Mouse (Mus musculus) lung, postnatal 0 days (tissue): Measurements from ENCODE around the gene Smarcd3. TPM values are rescaled to one million over a fixed set of nuclear protein-coding genes. Genes with fewer than 3 reads are reported as not detected.

Experiments used
- ATAC-seq: fragments of 200-750 bp; cut with Nextera tagmentation; 2 replicates; pipeline ENCODE4 v1.8.0; 2017; ENCODE audit warnings: moderate library complexity
- DNase-seq: peaks from one replicate; pipeline ENCODE4 v3.0.0-alpha.2; 2016; ENCODE audit warnings: low spot score
- H3K27ac ChIP-seq: fragments of 300-500 bp; sonication (generic); 2 replicates; pipeline ENCODE4 v1.5.1; 2014; ENCODE audit warnings: antibody characterized with exemption, mild to moderate bottlenecking, low read length, mixed read lengths
- H3K27me3 ChIP-seq: fragments of 300-500 bp; sonication (generic); replicated peaks from 2 replicates; pipeline ENCODE4 v1.6.1; 2014; ENCODE audit warnings: low read length, mixed read lengths; ENCODE audit not compliant: insufficient read depth
- H3K36me3 ChIP-seq: fragments of 300-500 bp; sonication (generic); 2 replicates; pipeline ENCODE4 v1.6.1; 2014; ENCODE audit warnings: low read length, mixed read lengths; ENCODE audit not compliant: insufficient read depth
- H3K4me1 ChIP-seq: fragments of 300-500 bp; sonication (generic); 2 replicates; pipeline ENCODE4 v1.6.1; 2014; ENCODE audit warnings: antibody characterized with exemption, low read depth, low read length, mixed read lengths; ENCODE audit not compliant: insufficient read depth
- H3K4me2 ChIP-seq: fragments of 300-500 bp; sonication (generic); replicated peaks from 2 replicates; pipeline ENCODE4 v1.6.1; 2014; ENCODE audit warnings: low read depth, mild to moderate bottlenecking, low read length, moderate library complexity, mixed read lengths
- H3K4me3 ChIP-seq: fragments of 300-500 bp; sonication (generic); 2 replicates; pipeline ENCODE4 v1.5.1; 2014; ENCODE audit warnings: low read depth, low read length
- H3K9ac ChIP-seq: fragments of 300-500 bp; sonication (generic); replicated peaks from 2 replicates; pipeline ENCODE4 v1.6.1; 2014; ENCODE audit warnings: low read depth, mild to moderate bottlenecking
- H3K9me3 ChIP-seq: fragments of 300-500 bp; sonication (generic); 2 replicates; pipeline ENCODE4 v1.6.1; 2016; ENCODE audit warnings: low read length, mixed read lengths
- CTCF ChIP-seq: IDR thresholded peaks from 2 replicates; pipeline ENCODE4 v1.5.1; 2016; ENCODE audit warnings: antibody characterized with exemption, mild to moderate bottlenecking
- EP300 ChIP-seq: IDR thresholded peaks from 2 replicates; pipeline ENCODE4 v1.6.1; 2016; ENCODE audit warnings: antibody characterized with exemption, mild to moderate bottlenecking, control low read depth
- whole genome bisulfite sequencing: fragments of 180-500 bp; shearing (Covaris S2); extraction: QIAGEN DNeasy Blood & Tissue Kit; methylation state at CpG from one replicate; pipeline ENCODE4 v1.1.7; 2014; 5-methylcytosine and 5-hydroxymethylcytosine counted together
- polyA plus RNA-seq: library from polyadenylated mRNA; unstranded; fragments of >200 nt; fragmentation: Nextera tagmentation; extraction: Ambion mirVana; gene quantifications from 2 replicates; pipeline ENCODE4 v1.2.1, GENCODE M21; 2015

Gene Smarcd3
- polyA plus RNA-seq, 1 experiment from 2014 or later: 8.0 TPM

- peak overlapping the region; percentile 33; the same call in 1 of the 2 replicates for H3K4me2 ChIP-seq
These were observed 31.6 kb downstream of the Smarcd3 start for GRCm38 (mm10) chr5:24592471-24593160.

GRCm38 (mm10) chr5:24591796-24592470 is 32.3 kb downstream of the Smarcd3 start:
- TF ChIP-seq EP300 (no peak), CTCF (no peak)
- H3K4me3 ChIP-seq: no peak overlapping the region
- DNase-seq (no peak), ATAC-seq (0 out of 2 replicates have a peak, but pooled peaks have one; percentile 5)
- H3K9ac ChIP-seq: no peak overlapping the region
- no peak overlapping the region for H3K27ac ChIP-seq
- 48% methylated on average over 22 of the region's 24 CpGs for WGBS
- H3K4me1 ChIP-seq: peaks cover 10% of the 10 kb centered on the region; the same call in 1 of the 2 replicates
- peaks cover 17% of the 10 kb centered on the region for H3K36me3 ChIP-seq
- H3K27me3 ChIP-seq: no peaks in the 10 kb centered on the region
- H3K9me3 ChIP-seq: no peaks in the 10 kb centered on the region
- H3K4me2 ChIP-seq: peak overlapping the region; percentile 33

More at GRCm38 (mm10) chr5:24592471-24593160, 31.6 kb downstream of the Smarcd3 start:
- Histone ChIP-seq H3K27ac (no peak overlapping the region), H3K27me3 (no peaks in the 10 kb centered on the region), H3K36me3 (peaks cover 17% of the 10 kb centered on the region), H3K9me3 (no peaks in the 10 kb centered on the region), H3K9ac (no peak overlapping the region), H3K4me3 (no peak overlapping the region), H3K4me1 (0 out of 2 replicates have a peak, but pooled peaks cover 3% of the 10 kb centered on the region)
- 60% methylated on average over 21 of the region's 21 CpGs for WGBS
- TF ChIP-seq CTCF (no peak), EP300 (no peak)
- ATAC-seq (peak; percentile 18; the same call in 1 of the 2 replicates), DNase-seq (no peak)

- Histone ChIP-seq H3K9me3 (no peaks in the 10 kb centered on the region), H3K4me3 (no peak overlapping the region), H3K4me1 (peaks cover 10% of the 10 kb centered on the region; the same call in 1 of the 2 replicates), H3K4me2 (peak overlapping the region; percentile 33), H3K27ac (no peak overlapping the region), H3K9ac (no peak overlapping the region), H3K27me3 (no peaks in the 10 kb centered on the region), H3K36me3 (peaks cover 17% of the 10 kb centered on the region)
- DNase-seq (no peak), ATAC-seq (no peak)
- TF ChIP-seq CTCF: no peak
- no peak for TF ChIP-seq EP300
- 39% methylated on average over 23 of the region's 23 CpGs for WGBS
These were observed 32.9 kb downstream of the Smarcd3 start for GRCm38 (mm10) chr5:24591268-24591721.

DNA sequence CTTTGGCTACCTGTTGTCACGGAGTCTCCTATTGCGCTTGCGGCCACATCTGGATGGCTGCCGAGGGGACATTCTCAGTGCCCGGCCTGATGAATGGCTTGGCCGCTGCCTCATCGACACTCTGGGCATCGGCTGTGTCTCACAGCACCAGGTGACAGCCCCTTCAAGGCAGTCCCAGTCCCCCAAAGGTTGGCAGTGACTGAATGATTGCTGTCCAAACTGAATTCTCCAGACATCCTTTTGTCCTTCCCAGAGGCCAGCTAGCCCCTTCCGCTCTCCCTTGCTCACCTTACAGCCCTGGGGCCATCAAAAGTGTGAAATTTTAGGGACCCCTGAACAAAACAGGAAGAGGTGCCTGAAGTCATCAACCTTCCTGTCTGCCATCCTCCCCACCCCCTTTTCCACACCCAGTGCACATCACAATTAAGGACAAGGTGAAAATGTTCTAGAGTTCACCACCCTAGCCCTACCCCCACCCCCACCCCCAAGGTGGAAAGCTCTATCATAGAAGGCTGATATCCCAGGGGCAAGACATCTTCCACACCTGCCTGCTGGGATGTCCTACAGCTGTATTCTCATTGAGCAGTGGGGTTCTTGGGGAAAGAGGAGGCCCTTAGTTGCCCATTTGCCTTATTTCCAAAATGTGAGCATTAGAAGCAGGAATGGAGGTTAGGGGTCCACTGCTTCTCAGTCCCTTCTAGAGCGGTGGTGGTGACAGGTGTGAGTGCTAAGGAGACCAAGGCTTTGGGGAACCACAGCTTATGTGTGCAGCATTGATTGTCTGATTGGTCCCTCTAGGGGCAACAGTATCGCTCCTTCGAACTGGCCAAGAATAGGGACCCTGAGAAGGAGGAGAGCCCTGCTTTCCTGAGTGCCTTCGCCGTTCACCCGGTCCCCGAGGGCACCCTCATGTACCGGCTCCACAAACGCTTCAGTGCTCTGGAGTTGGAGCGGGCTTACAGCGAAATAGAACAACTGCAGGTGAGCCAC is 34.4 kb downstream of the Smarcd3 start:
- Histone ChIP-seq H3K9me3 (no peaks in the 10 kb centered on the region), H3K4me3 (no peak overlapping the region), H3K4me2 (no peak overlapping the region), H3K9ac (no peak overlapping the region), H3K4me1 (peaks cover 10% of the 10 kb centered on the region; the same call in 1 of the 2 replicates), H3K36me3 (peaks cover 16% of the 10 kb centered on the region), H3K27ac (no peak overlapping the region), H3K27me3 (no peaks in the 10 kb centered on the region)
- WGBS: 90% methylated on average over 20 of the region's 20 CpGs
- ATAC-seq (no peak), DNase-seq (no peak)
- TF ChIP-seq CTCF (no peak), EP300 (no peak)

GRCm38 (mm10) chr5:24587200-24587577 is 37.0 kb downstream of the Smarcd3 start:
- peak overlapping the region; percentile 84 for H3K4me2 ChIP-seq
- no peaks in the 10 kb centered on the region for H3K27me3 ChIP-seq
- H3K4me3 ChIP-seq: peak overlapping the region; percentile 65
- H3K9me3 ChIP-seq: no peaks in the 10 kb centered on the region
- WGBS: 14% methylated on average over 4 of the region's 4 CpGs
- H3K27ac ChIP-seq: peak overlapping the region; percentile 54
- DNase-seq (no peak), ATAC-seq (peak; percentile 18; the same call in 1 of the 2 replicates)
- H3K36me3 ChIP-seq: peaks cover 12% of the 10 kb centered on the region; the same call in 1 of the 2 replicates
- H3K4me1 ChIP-seq: peaks cover 10% of the 10 kb centered on the region; the same call in 1 of the 2 replicates
- no peak for TF ChIP-seq CTCF
- TF ChIP-seq EP300: no peak
- peak overlapping the region; percentile 54 for H3K9ac ChIP-seq
